Mouse (Mus musculus) CD4-positive, CD25-positive, alpha-beta regulatory T cell, adult 4 months (primary cell): ENCODE data around the gene Hoxb4. TPM values are rescaled to one million over a fixed set of nuclear protein-coding genes. Genes with fewer than 3 reads are reported as not detected.

Experiments used
- ATAC-seq: one replicate; pipeline ENCODE4 v1.8.0; 2017
- polyA plus RNA-seq, 2 experiments: library from polyadenylated mRNA; unstranded; fragments of 100-300 nt; shearing (Covaris generic); gene quantifications; one replicate each; pipeline ENCODE4 v1.2.1; 2017

The Hoxb4 gene
- polyA plus RNA-seq, 2 experiments from 2014 or later, result 1.9 to 2.5 TPM

- no peak for ATAC-seq
Measured at GRCm38 (mm10) chr11:96334998-96335397, 16.9 kb downstream of the Hoxb4 start.

DNA sequence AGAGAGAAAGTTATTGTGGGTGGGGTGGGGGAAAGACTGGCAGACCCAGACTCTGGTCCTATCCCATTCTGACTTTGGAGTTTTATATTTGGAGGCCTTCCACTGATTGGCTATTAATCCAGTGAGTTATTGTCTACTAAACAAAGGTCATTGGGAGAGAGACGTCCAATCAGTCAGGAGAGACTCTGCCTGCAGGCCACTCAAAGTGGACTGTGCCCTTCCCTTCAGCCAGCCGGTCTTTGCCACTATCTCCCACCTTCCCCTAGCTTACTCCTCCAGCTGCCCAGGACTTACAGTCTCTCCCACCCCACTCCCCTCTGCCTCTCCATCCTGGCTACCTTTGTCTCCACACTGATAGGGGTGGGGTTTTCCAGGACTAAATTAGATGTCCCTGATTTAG, 18.5 kb downstream of the Hoxb4 start:
- no peak for ATAC-seq

DNA sequence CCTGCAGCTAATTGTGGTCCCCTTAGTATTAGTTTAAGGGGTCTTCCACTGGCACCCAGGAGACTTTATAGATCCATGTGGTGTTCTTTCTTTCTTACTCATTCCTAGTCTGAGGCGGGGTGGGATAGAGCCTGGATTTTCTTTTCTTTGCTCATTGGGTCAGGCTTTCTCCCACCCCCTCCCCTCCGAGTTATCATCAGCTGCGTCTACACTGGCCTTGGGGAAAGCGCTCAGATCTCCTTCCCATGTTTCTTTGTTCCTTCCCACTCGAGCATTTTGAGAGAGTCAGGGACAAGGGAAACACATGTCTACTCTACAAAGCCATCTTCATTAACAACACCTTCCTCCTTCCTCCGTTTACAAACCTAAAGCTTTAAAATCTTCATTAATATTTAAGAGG, 19.0 kb downstream of the Hoxb4 start:
- ATAC-seq, result no peak

DNA sequence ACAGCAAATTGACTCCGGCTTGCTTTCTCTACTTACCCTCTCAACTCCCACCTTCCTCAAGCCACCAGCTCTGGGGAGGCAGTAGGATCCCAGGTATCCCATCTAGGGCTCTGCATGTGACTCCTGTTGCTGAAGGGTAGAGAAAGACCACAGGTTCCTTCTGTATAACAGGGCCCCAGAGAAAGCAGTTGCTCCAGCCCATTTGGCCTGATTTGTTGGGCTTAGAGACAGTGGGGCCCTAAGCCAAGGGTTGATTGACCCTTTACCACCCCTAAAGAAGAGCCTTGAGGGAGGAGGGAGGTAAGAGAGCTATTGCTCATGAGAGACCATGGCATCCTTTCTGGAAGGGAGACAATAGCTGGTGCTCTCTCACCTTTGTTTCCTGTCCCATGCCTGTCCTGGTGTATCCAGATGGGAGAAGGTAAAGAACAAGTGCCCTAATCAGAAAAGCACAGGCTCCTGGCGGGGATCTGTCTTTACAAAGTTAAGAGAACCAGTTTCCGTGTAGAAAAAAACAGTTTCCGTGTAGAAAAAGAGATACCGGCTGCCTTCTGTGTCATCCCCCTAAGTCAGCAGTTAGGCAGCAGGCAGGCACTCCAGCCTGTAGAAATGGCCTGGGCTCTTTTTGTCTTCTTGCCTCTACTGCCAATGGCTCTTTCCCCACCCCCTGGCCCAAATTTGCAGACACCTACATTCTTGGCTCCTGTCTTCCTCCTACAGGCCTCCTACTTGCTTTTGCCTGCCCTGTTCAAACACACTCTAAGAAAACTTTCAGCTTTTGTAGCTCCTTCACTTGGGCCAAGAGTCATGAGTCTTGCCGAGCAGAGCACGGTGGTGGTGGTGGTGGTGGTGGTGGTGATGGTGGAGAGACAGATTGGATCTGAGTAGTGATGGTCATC, 21.1 kb downstream of the Hoxb4 start:
- ATAC-seq, result no peak

GRCm38 (mm10) chr11:96340698-96341365, 22.8 kb downstream of the Hoxb4 start:
- no peak for ATAC-seq

DNA sequence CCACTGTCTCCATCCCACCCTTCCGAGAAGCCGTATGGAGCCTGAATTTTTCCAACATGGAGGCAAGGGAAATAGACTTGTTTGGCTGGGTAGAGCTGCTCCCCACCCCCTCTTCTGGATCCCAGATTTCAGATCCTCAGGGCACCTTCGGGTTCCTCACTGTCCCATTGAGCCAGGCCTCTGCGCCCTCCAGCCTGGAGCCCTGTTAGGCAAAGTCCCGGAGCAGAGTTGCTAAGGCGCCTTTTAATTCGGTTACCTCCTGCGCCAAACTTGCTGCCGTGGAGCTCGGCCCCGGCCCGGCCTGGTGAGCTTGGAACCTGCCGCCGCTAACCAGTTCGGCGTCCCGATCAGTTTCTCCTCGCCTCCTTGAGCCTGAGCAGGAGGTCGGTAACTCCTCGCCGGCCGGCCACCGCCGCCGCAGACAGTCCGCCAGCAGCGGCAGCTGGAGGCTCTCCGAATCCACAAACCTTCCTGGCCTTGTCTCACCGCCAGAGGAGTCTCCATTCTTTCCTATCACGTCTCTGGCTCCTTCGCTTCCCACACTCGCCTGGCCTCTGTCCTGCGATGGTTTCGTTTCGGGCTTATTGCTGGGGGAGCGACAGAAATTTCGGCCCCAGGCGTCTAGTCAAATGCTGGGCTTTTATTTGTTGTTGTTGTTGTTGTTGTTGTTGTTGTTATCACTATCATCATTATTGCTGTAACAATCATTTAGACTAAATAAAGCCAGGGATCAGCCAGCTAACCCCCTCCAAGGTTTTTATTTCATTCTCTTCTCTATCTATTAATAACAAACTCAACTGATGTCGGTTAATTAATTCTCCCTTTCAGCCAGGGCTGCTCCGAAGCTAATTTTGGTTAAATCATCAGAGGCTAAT, 23.9 kb downstream of the Hoxb4 start:
- no peak for ATAC-seq

DNA sequence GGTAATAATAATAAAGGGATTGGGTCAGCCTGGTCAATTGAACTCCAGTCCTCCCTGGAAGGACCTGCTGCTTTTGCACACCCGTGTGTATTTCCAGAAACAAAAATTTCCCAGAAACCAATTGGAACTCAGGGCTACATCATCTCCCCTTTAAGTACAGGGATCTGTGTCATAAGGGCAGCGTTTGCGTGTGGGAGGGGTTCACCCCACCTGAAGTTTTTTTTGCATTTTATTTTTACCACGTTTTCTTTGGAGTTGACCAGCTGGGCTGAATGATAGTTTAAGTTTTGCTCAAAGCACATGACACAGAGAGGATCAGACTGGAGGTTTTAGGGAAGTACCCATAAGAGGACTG, 24.5 kb downstream of the Hoxb4 start:
- ATAC-seq, result no peak

GRCm38 (mm10) chr11:96343206-96343745, 25.2 kb downstream of the Hoxb4 start:
- no peak for ATAC-seq

DNA sequence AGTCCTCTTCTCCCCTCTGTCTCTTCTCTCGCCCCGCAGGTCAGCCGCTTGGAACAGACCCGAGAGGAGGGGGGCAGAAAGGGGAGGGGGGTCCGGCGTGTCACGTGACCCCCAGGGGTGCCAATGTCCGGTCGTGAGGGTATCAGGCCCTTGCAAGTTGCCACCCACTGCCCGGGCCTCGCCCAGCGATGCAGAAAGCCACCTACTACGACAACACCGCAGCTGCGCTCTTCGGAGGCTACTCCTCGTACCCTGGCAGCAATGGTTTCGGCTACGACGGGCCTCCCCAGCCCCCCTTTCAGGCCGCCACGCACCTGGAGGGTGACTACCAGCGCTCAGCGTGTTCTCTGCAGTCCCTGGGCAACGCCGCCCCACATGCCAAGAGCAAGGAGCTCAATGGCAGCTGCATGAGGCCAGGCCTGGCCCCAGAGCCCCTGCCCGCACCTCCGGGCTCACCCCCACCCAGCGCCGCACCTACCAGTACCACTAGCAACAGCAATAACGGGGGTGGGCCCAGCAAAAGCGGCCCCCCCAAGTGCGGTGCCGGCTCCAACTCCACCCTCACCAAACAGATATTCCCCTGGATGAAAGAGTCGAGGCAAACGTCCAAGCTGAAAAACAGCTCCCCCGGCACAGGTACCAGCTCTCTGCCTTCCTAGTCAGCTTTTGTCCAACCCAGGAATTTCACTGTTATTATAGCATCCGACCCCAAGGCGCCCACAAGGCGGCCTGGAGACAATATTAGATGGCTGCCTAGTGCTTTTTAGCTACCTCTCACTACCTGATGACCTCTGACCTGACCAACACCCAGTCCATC, 26.2 kb downstream of the Hoxb4 start:
- ATAC-seq, result no peak

- no peak for ATAC-seq
Measured at GRCm38 (mm10) chr11:96344878-96345159, 26.8 kb downstream of the Hoxb4 start.

DNA sequence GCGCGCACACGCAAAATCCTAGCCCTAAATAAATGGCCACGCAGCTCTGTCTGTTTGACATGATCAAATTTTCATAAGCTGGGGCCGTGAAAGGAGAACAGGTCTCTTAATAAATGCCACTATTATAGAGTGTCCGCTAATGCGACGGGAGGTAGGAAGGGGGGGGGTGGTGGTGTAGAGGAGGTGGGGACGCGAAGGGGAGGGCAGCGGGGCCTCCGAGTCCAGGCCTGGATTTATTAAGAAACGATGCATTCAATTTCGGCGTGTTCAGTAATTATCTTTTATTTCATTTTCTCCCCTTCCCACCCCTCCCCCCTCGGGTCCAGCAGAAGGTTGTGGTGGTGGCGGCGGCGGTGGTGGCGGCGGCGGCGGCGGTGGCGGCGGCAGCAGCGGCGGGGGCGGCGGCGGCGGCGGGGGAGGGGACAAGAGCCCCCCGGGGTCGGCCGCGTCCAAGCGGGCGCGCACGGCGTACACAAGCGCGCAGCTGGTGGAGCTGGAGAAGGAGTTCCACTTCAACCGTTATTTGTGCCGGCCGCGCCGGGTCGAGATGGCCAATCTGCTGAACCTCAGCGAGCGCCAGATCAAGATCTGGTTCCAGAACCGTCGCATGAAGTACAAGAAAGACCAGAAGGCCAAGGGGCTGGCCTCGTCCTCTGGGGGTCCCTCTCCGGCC, 27.3 kb downstream of the Hoxb4 start:
- ATAC-seq, result no peak

DNA sequence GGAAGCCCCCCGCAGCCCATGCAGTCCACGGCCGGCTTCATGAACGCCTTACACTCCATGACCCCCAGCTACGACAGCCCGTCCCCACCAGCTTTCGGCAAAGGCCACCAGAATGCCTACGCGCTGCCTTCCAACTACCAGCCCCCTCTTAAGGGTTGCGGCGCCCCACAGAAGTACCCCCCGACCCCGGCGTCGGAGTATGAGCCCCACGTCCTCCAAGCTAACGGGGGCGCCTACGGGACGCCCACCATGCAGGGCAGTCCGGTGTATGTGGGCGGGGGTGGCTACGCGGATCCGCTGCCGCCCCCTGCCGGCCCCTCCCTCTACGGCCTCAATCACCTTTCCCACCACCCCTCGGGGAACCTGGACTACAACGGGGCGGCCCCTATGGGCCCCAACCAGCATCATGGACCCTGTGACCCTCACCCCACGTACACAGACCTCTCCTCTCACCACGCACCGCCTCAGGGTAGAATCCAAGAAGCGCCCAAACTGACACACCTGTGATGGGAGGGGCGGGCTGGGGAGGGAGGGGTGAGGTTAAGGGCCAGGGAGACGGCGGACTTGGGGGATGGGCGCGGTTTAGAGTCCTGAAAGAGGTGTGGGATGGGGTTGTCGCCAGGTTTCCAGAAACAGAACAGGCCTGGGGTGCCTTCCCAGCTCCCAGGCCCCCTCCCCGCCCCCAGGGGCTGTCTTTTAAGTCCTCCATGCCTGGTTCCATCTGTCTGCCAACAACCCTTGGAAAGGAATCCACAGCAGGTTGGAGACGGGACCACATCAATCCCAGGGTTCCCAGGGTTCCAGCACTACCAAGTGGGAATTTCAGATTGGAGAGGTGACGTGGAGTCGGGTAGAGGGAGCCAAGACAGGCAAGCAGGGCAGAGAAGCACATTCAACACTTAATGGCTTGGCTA, 28.1 kb downstream of the Hoxb4 start:
- no peak for ATAC-seq

DNA sequence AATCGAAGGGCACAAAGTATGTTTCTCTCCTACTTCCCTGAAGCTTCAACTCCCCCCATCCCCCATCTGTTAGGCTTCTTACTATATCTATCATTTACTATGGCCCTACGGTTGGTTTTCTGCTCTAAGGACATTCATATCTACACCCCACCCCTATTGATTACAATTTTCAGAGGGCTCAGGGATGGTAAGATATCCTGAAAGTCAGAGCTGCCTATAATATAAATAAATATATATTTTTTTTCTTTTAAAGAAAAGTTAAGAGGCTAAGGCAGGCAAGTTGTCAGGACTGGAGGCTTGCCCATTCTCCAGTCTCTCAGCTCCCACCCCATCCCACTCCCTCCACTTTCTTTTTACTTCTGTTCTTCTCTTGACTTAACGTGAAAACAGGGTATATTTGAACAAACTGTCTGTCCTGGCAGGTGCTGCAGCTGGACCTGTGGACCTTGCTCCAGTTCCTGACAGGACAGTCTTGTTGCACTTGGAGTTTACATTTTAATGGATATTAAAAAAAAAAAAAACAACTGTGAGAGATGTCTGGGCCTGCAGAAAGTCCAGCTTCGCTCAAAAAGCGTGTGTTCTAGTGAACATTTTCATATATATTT, 29.0 kb downstream of the Hoxb4 start:
- no peak for ATAC-seq

GRCm38 (mm10) chr11:96347717-96348116, 29.6 kb downstream of the Hoxb4 start:
- ATAC-seq, result no peak

DNA sequence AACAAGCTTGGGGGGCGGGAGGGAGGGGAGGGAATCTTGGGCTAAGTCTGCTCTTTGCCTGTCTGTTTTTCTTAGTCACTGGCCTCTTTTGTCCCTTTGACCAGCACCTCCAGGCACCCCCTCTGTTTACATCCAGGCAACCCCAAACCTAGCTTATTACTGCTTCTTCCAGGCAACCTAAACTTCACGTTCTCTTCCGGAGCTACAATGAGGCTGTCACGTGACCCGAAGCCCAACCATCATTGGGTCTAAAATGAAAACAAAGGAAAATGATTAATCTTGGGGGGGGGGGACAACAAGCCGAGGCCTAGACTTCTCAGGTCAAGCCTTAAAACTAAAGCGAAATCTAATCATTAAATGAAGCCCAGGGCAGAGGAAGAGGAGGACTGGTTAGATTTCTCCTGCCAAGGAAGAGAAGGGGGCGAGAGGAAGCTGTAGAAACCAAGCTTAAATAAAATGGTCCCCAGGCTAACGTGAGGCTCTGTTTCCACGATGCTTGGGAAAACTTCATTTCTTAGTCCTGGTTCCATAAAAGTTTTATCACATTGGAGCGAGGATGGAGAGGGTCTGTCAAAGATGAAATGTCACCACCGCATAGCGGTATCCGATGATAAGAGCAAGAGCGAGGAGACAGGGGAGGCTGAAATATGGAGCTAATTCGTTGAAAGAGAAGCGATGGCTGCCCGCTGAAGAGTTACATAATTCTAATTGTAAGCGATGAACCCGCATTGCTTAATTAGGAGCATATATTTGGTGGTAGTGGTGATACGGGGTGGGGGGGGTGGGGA, 30.3 kb downstream of the Hoxb4 start:
- ATAC-seq, result no peak

DNA sequence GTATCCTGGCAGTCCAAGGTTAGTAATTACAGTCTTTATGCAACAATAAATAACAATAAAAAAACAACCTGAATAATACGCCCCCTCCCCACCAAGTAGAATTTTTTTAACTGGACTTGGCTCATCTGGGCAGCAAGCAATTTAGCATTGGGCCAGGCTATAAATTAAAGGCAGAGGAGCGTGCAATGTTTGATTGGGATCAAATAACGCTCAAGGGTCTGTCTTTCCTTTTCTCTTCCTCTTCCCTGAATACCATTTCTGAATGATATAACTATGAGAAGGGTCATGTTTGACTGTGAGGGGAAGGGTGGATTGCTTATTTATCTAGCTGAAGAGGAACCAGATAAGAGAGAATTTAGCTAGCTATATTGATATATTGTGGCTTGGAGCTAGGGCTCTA, 30.9 kb downstream of the Hoxb4 start:
- ATAC-seq, result no peak

DNA sequence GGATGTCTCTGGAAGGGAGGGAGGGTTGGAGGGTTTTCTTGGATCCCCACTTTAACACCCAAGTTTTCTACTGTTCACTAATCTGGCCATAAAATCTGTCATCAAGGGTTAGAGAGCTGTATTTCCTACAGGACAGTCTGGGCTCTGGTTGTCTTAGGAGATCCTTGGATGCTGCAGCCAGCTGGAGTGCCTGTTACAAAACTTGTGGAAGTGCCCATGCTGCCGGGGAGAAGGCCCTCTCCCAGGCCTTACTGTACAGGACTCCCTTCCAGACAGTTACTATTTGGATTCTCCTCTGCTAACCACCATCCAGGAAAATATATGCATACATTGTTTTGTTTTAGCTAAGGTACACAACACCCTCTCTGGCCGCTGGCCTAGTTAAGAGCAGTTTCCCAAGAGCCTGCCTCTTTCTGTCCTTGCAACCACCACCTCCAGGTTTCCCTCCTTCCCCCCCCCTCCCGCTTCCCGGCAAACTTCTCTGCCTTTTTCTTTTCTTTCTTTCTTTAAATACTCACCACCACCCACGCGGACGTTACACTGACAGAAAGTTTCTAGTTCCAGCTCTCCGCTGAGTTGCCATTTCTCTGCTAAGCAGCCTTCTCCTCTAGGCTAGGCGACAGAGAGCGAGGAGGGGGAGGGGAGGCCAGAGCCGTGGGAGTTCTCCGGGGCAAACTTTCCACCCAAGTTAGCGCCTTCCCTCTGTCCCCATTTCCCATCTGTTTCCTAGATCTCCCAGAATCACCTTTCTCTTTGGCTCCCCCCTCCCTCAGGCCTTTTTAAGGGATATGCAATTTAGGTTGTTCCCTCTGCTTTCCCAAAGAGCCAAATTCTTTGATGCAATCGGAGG, 31.6 kb downstream of the Hoxb4 start:
- ATAC-seq, result no peak

DNA sequence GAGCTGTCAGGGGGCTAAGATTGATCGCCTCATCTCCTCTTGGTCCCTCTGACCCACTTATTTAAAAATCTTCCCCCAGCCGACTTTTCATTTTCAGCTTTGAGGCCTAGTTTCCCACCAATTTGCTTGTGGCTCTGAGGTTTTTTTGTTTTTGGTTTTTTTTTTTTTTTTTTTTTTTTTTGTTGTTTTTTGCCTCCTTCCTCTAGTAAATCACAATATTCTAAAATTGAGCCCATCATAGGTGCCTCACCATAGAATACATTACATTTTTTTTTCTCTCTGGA, 32.2 kb downstream of the Hoxb4 start, which contains the start of gene Hoxb2:
Gene Hoxb2 (plus strand): TSS at position 185 of the 284 bp plus-strand sequence.
- no peak for ATAC-seq
